Mouse (Mus musculus) c-Kit-positive CD71-negative TER-119-negative erythroid progenitor cells, embryonic 14.5 days (primary cell): ENCODE results near the gene Hivep2.

ENCODE experiments used
- DNase-seq: peaks from one replicate; pipeline ENCODE4 v3.0.0-alpha.2; 2013; ENCODE audit warnings: low read depth

The Hivep2 gene

DNA sequence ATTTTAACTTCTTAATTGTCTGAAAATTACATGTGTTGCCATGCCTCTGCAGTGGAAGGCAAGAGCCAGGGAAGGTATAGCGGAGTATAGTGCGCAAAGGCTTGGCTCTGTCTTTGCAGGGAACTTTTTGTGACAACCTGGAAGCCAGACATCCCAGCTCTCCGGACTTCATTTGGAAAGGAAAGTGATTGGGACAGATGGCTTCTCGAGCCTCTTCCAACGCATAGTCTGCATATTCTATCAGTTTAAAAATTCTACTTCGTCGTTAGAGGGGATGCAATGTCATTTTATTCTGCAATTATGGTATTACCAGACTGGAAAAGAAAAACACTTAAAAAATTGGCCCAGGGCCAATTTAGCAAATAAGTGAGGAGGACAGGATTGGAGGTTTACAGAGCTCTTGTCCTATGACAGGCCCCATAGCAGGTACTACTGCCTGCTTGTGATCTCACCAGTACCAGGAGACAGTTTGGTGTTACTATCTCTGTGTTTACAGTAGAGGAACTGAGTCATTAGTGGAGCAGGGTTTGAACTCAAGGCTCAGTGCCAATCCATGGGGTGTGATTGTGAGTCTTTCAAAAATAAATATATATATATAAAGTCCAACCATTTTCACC is 7.8 kb downstream of the Hivep2 start:
- no peak for DNase-seq

DNA sequence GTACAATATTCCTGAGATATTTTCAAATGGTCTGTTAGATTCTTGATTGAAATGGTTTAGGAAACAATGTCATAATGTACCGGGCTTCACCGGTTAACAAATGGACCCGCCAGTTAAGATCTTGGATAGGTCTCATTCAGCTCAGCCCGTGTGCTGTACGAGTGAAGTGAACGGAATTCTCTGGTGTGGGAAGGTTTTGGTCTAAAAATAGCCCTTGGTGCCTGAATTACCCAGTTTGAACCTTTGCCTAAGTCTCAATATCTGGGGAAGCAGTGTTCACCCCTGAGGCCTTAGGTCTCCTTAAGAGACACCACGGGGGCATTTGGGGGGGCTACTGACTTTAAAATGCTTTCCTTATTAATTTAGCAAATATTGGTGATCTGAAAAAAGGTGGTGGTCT is 8.6 kb downstream of the Hivep2 start:
- DNase-seq, result no peak

DNA sequence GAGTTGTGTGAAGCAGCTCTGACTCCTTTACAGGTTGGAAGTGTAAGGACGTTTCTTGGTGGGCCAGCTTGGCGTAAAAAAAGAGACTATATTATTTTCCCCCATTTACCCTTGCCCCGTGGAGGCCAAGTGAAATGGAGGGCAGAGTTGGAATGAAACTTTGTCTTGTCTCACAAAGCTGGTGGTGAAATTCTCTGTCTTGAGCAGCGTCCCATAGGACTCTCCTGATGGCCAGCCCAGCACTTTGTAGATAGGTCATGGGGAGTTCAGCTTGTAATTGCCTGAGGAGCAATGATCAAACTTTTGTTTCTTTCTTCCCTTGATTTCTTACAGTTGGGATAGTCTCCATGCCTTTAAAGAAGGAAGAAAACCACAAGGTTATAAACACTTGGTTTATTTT is 10.0 kb downstream of the Hivep2 start:
- no peak for DNase-seq

DNA sequence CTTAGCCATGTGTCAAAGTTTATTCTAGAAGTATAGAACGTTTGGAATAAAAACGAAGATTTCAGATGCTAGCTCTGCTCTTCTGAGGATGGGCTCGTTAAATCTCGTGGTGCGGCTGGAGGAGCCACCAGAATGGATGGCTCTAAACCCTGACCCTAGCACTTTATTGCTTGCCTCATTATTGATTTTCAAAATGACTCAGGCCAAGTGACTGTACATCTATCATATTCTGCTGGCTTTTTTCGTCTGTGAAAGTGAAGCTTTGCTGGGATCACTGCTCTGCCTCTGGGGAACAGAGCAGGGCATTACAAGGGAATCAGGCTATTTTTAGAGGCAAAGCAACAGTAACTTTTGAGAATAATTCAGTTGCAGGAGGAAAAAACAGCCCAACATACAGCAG is 10.4 kb downstream of the Hivep2 start:
- DNase-seq, result no peak

DNA sequence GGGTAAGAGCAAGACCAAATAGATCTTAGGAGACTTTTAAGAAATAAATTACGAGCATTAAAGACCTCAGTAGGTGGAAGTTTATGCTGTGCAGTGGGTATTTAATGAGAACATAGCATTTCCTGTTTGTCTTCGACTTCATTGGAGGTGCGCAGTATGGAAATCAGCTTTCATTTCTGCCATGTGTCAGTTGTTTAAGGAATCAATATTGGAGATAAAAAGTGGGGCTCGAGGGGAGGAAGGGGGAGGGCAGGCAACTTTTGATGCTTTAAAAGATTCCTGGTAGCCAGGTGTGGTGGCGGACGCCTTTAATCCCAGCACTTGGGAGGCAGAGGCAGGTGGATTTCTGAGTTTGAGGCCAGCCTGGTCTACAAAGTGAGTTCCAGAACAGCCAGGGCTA is 16.4 kb downstream of the Hivep2 start:
- DNase-seq, result no peak

DNA sequence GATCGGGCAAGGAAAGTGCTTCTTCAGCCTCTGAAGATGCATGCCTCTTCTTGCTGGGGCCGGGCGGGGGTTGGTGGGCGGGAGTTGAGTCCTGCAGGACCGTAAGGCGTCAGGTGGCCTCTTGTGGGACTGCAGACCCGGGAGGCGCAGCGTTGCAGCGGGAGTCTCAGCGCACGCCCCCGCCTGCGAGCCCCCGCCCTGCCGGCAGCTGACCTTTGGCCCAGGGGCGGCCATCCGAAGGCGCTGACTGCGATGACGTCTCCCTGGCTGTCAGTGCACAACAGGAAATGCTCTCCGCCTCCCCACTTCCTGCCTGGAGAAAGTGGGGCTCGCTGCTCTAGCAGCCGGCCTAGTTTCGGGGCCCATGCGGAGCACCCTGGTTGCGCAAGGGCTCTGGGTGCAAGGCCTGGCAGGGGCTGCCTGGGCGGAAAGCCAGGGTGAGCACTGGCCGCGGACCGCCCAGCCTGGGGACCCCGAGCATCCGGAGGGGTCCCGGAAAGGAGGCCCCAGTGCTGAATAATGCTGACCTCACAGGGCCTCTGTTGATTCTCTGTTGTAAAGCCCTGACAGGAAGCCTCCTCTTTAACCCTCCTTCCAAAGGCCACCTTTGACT is 17.0 kb downstream of the Hivep2 start:
- peak; percentile 58 for DNase-seq

DNA sequence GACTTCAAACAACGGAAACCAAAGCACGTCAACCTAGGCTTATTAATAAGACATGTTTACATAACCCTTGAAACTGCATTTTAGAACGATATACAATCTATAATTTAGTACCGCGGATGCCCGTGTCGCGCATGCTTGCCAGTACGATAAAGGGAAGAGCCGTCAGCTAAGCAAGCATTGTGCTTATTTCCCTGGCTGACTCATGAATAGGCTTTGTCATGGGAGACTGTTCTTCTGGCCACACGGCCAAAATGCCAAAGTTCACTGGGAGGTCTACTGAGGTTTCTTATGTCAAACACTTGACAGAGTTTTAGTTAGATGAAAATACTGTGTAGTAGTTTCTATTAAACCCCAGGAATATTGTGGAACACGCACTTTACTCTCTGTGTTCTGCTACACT is 17.8 kb downstream of the Hivep2 start:
- peak; percentile 20 for DNase-seq

DNA sequence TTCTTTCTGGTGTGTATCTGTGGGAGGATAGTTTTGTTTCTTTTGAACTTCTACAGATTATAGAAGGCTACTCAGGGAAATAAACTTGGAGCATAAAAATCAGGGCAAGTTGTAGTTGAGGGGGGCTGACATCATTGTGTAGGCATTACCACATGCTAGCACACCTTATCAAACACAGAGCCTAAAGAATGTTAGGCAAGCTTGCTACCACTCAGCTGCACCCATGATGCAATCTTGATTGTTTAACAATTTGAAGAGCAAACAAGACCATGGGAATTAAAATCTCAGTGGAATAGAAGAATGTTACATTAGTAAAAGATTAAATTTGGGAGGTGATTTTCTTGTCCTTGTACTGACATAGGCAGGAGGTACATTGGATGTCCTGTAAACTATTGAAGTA is 18.4 kb downstream of the Hivep2 start:
- DNase-seq, result no peak

DNA sequence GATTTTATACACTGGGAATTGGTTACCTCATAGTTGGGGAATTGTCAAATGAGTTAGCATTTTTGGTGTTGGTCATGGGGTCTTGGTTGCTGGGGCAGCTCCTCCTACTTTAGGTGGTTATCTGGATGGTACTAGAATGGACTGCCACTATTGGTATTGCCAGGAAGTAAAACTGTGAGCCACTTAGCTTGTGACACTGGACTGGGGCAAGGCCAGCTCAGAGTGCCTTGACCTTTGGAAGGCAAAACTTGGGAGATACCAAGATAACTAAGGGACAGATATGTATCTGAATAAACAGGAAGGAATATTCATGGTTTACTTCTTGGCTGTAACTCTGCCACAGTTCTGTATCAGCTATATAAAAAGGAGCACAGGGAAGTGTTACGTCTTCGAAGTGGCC is 20.7 kb downstream of the Hivep2 start:
- no peak for DNase-seq

DNA sequence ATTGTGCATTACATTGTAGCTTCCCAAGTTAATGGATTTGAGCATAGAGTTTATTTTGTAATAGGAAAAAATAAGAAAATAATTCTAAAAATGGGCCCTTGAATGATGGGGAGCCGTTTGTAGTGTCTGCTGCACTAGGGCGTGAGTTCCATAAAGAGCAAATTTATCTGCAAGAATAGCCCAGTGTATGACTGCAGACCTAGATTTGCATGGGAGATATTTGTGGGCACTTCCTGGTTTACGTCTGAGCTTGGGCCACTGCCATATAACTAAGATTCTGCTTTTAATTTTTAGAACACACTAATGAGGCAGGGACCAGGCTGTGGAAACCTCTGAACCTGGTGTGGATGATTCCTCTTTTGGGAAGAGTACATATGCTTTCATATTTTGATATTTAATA is 21.5 kb downstream of the Hivep2 start:
- no peak for DNase-seq

DNA sequence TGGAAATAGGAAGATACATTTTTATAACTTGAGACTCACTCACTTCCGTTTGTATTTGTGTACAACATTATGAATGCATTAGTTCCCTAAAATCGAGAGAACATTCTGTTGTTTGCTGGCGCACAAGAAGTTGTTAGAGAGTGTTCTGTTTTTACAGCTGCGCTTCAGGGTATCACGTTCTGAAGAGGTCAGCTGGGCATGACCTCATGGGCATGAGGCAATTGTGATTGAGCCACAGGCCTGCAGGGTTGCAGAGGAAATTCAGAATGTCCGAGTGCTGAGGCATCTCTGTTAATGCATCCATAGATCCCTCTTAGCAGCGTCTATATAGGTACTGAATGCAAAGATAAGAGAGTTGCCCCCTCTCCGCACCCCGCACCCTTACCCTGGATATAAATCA is 22.4 kb downstream of the Hivep2 start:
- DNase-seq, result no peak

DNA sequence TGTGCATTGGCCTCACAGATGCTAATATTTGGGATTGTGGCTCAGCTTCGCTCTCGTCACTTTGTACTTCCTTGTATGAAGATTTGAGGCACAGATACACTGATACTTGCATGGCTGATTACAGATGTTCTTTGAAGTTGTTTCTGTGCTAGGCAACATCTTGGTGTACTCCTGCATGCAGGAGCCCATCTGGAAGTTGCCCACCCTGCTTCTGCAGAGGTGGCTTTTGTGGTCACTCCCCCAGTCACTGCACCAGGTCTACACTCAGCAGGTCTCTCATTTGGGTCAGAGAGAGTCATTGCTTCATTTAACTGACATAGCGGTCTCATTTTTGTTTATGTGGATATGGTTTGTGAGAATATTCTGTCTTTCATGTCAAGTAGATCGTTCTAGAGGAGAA is 22.9 kb downstream of the Hivep2 start:
- no peak for DNase-seq

DNA sequence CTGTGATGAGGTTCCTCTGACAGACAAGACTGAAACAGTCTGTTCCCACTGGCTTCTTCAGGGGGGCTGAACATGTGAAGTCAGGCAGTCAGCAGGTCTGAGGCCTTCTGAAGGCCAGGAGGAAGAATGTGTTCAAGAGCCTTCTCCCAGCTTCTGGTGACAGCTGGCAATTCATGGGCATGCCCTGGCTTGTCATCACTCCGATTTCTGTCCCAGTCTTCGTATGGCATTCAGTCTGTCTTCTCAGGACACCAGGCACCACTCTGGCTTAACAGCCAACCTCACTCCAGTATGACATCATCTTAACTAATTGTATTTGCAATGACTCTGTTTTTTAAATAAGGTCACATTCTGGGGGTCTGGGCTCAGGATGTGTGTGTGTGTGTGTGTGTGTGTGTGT is 25.0 kb downstream of the Hivep2 start:
- no peak for DNase-seq

DNA sequence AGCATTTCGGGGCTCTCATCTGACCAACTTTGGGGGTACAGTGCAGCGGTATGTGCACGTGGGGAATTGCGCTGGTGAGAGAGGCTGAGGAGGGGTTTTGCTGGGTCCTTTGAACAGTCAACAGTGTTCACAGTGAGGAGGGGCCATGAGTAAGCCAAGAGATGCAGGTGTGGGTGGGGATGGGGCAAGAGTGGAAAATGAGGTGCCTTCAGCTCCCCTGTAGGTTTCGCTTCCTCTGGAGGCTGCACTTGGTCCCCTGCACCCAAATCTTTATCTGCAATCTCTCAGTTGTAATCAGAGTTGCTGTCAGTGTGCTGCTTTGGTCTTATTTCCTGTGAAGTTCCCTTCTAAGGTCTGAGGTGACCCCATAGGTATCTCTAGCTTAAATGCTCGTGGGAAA is 27.5 kb downstream of the Hivep2 start:
- no peak for DNase-seq

DNA sequence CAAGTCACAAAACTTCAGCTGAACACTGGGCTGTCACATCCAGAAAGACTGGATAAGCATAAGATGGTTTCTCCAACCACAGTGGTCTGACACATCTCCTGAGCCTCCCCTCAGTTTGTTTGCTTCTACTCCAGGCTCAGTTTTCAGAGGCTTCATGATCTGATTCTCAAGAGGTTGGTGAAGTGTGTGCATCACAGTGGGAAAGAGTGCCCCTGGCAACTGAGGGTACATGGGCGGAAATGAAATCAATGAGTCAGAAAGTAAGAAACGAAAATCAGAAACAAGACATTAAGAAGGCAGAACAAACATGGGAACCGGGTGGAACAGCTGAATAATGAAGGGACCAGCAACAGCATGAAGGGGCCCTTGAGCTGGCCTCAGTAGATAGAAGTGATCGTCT is 31.5 kb downstream of the Hivep2 start:
- DNase-seq, result no peak

DNA sequence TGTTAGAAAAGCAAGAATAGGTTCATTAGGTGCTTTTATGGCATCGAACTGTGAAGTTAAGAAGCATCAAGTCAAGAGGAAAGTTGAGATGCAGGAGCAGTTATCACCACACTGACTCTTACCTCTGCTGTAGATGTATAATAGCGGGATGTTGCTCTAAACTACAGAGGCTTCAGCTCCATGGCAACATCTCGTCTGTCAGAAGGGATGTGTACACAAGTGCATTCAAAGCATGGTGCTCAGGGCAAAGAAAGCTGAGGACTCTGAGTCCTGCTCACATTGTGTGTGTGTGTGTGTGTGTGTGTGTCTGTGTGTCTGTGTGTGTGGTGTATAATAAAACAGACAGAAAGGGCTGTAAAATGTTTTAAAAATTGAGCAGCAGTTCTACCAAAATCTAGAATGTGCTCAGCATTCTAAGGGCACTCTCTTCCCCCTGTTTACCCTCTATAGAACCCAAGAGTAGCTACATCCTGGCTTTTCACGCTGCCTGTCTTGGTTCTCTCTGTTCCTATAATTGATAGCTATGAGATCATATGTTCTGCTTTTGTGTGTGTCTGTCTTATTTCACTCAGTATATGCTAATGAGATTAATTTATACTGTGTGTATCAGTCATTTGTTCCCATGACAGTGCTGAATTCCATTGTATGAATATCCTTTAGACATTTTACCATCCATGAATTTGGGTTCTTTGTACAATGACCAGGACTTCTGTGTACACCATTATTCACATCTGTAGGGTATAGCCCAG is 39.1 kb downstream of the Hivep2 start:
- no peak for DNase-seq

DNA sequence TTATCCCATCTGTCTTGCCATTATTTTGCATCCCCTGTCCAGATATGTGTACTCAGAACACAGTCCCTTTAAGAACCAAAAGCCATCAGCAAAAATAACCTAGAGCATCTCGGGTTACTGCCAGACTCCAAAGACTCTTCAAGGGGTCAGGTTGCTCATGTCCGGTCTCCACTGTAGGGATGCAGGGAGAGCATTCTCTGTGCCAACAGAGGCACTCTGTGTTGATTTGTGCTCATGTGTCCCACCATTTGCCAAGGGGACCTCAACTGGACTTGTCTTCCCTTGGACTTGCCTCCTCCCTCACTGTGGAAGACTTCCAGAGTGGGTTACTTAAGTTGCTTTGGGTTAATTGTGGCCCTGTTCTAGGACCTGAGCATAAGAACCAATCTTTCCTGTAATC is 43.8 kb downstream of the Hivep2 start:
- DNase-seq, result no peak

DNA sequence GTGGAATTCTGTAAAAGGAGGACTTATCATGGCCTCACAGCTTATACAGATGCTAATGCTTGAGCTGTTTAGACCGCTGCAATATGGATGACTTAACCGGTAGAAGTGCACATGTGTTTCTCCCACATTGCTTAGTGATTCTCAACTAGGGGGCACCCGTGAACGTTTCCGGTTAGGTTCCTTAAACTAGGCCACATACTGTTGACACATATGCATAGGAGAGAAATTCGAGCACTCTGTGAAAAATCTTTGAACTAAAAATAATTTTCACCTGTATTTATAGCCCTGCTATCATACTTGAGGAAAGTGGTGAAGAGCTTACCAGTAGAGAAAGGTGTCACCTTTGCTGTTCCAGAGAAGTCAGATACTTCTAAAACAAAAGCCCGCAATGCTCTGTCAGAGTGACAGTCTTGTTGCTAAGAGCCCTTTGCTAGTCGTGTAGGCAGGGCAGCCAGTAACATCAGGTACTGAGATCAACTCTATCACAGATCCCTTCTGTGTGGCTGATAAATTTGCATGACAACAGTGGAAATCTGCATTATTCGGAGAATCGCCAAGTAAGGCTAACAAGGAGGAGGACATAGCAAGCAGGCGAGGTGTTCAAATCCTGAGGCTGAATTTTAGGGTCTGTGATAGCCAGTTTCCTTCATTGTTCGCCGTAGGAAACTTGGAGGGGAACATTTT is 50.6 kb downstream of the Hivep2 start:
- DNase-seq, result no peak

DNA sequence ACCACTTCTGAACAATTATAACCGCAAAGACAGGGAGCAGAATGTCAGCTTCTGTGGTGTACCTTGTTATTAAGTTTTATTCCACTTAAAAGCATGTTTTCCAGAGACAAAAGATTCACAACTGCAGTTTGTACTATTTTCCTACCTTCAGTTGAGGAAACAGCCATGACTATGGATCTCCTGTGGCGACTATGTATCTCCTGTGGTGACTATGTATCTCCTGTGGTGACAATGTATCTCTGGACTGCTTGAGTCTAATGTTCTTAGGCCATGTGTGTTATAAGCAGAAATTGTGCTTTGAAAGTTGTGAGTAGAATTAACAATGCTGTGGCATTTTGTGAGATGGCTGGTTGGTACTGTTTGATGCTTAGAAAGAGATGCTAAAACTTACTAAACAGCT is 51.5 kb downstream of the Hivep2 start:
- no peak for DNase-seq

DNA sequence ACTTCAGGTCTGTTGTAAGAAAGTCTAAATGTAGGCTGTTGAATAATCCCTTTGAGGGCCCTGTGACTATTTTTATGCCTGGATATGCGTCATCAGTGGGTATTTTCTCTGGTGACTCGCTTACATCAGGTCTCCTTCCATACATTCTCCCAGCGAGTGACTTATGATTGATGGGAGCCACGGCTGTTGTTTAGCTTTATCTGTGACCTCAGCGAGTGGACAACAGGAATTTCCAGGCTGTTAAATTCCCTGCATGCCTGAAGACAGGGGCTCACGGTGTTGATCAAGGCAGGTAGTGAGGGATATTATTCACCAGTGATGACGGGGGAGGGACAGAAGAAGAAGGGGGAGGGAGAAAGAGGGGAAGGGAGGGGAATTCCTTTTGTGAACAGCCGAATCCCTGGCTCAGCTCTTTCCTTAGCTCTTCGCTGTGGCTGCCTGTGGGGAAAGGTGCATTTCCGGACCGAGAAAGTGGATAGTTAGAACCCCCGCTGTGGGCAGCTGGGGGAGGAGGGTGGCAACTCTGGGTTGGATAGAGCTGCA is 52.0 kb downstream of the Hivep2 start:
- DNase-seq, result peak; percentile 20

DNA sequence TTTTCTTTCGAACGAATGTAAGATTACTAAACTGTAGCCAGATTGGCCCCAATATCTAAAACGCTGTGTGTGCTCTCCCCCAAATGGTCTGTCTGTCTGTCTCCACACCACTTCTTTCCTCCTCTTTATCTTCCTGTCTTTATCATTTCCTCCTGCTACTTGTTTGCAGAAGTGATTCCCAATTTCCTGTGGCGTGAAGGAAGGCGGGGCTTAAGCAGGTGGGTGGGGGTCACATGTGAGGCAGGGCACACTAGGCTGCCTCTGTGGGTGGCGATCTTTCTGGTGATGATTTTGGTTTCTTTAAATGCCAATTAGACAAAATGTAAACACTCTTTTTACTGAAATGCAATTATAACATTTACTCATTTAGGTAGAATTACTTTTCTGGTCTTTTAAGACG is 52.8 kb downstream of the Hivep2 start:
- no peak for DNase-seq

DNA sequence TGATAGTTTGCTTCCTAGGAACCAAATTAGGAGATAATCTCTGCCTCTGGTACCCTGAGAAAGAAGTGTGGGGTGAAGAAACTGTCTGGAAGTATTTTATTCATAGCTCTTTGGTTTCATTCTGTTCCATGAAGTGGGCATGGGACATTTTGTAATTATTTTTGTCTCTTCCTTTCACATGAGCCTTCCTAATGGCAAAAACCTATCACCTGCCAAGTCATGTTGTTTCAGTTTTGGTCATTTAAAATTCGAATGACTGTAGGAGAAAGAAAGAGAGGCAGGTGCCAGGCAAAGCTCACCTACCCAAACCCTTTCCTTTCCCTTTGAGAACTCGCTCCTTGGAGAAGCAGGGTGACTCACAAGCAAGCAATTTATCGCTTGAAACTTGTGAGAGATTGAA is 53.3 kb downstream of the Hivep2 start:
- no peak for DNase-seq

DNA sequence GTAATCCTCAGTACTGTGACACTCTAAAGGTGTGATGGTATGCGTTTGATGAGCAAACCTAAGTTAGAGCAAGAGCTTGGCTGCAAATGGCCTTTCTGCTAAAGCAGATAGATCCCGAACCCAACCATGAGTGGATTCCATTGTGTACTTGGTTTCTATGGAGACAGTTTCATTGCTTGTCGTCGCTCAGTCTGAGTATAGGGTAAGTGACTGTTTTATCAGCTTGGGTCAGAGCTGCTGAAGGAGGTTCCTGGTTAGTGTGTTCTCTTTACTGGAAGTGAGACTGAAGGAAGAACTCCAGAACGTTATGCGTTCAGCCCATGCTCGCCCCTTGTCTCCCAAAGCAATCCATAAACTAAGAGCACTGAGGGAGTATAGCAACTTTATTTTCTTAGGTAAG is 54.4 kb downstream of the Hivep2 start:
- DNase-seq, result no peak
